Mouse (Mus musculus): ENCODE measurements at regions not wholly inside any gene's neighbourhood (a gene's known extent, or its start where the extent isn't known, plus 50 kb on each side); places are given as distances from the start of the nearest gene placed in this dataset.

- TF ChIP-seq GATA1 (IDR thresholded peaks at IDR 0.05; ENCODE audit: low read length) (no peak), TAL1 (IDR thresholded peaks at IDR 0.05; ENCODE audit: low read length) (no peak)
These were observed 197.7 kb downstream of the Gm11361 start for GRCm38 (mm10) chr13:28455016-28455415.

All from erythroblast, embryonic 14.5 days (primary cell).